Mouse (Mus musculus) forebrain, embryonic 12.5 days (tissue): ENCODE results near the gene Rarres2. TPM values are rescaled to one million over a fixed set of nuclear protein-coding genes. Genes with fewer than 3 reads are reported as not detected.
A peak's percentile ranks its signal among the peaks of the same experiment; 100 is the strongest.

Experiments used
- ATAC-seq: fragments of 200-750 bp; cut with Nextera tagmentation; 2 replicates; pipeline ENCODE4 v1.8.0; 2017; ENCODE audit warnings: moderate TSS enrichment; ENCODE audit not compliant: low FRiP score
- H3K27ac ChIP-seq: fragments of 300-500 bp; sonication (generic); 2 replicates; pipeline ENCODE4 v1.5.1; 2016; ENCODE audit warnings: mild to moderate bottlenecking
- H3K27me3 ChIP-seq: fragments of 300-500 bp; sonication (generic); 2 replicates; pipeline ENCODE4 v1.6.1; 2016; ENCODE audit warnings: mild to moderate bottlenecking
- H3K36me3 ChIP-seq: fragments of 300-500 bp; sonication (generic); replicated peaks from 2 replicates; pipeline ENCODE4 v1.6.1; 2016; ENCODE audit warnings: mild to moderate bottlenecking
- H3K4me1 ChIP-seq: fragments of 300-500 bp; sonication (generic); 2 replicates; pipeline ENCODE4 v1.6.1; 2016
- H3K4me2 ChIP-seq: fragments of 300-500 bp; sonication (generic); 2 replicates; pipeline ENCODE4 v1.6.1; 2016; ENCODE audit warnings: mild to moderate bottlenecking, moderate library complexity
- H3K4me3 ChIP-seq: fragments of 300-500 bp; sonication (generic); replicated peaks from 2 replicates; pipeline ENCODE4 v1.5.1; 2016; ENCODE audit warnings: mild to moderate bottlenecking
- H3K9ac ChIP-seq: fragments of 300-500 bp; sonication (generic); 2 replicates; pipeline ENCODE4 v1.6.1; 2016; ENCODE audit warnings: mild to moderate bottlenecking
- H3K9me3 ChIP-seq: fragments of 300-500 bp; sonication (generic); 2 replicates; pipeline ENCODE4 v1.6.1; 2016
- WGBS: fragments of 180-500 bp; shearing (Covaris S2); methylation state at CpG from one replicate; pipeline ENCODE4 v1.1.7; 2016; 5-methylcytosine and 5-hydroxymethylcytosine counted together
- polyA plus RNA-seq: library from polyadenylated mRNA; unstranded; fragments of >200 nt; fragmentation: Nextera tagmentation; extraction: Ambion mirVana; gene quantifications from 2 replicates; pipeline ENCODE4 v1.2.1, GENCODE M21; 2016

Gene Rarres2
- polyA plus RNA-seq, 1 experiment from 2014 or later, result 0.74 TPM

- H3K27me3 ChIP-seq, result no peaks in the 10 kb centered on the region
- 43% methylated on average over 1 of the region's 1 CpGs for WGBS
- no peak for ATAC-seq
- H3K4me2 ChIP-seq, result peak overlapping the region; percentile 70
- H3K27ac ChIP-seq, result no peak overlapping the region
- peaks cover 51% of the 10 kb centered on the region for H3K36me3 ChIP-seq
- peaks cover 18% of the 10 kb centered on the region for H3K4me1 ChIP-seq
- H3K9me3 ChIP-seq, result peaks cover 21% of the 10 kb centered on the region
- peak overlapping the region; percentile 80 for H3K4me3 ChIP-seq
- no peak overlapping the region for H3K9ac ChIP-seq
These were observed 22.7 kb upstream of the Rarres2 start for GRCm38 (mm10) chr6:48595278-48595677.

GRCm38 (mm10) chr6:48594043-48594738 lies 21.6 kb upstream of the Rarres2 start:
- peak overlapping the region; percentile 92 for H3K9ac ChIP-seq
- ATAC-seq, result peak; percentile 68
- peaks cover 41% of the 10 kb centered on the region for H3K36me3 ChIP-seq
- peak overlapping the region; percentile 80 for H3K4me3 ChIP-seq
- H3K27ac ChIP-seq, result peak overlapping the region; percentile 86
- H3K27me3 ChIP-seq, result no peaks in the 10 kb centered on the region
- H3K9me3 ChIP-seq, result peaks cover 21% of the 10 kb centered on the region
- 2% methylated on average over 38 of the region's 41 CpGs for WGBS
- H3K4me2 ChIP-seq, result peak overlapping the region; percentile 70
- peaks cover 18% of the 10 kb centered on the region for H3K4me1 ChIP-seq

GRCm38 (mm10) chr6:48593158-48594042 lies 20.8 kb upstream of the Rarres2 start, which contains the start of the genes Repin1 and Gm44965:
Gene Repin1 (plus strand): TSS chr6:48593883.
Gene Gm44965 (plus strand): TSS chr6:48593941.
- Histone ChIP-seq H3K4me3 (peak within 1 kb of the TSS; percentile 80), H3K4me2 (peak within 1 kb of the TSS; percentile 70), H3K9ac (peak within 1 kb of the TSS; percentile 92), H3K4me1 (peaks cover 18% of the 10 kb centered on the region), H3K27me3 (no peaks in the 10 kb centered on the region), H3K27ac (peak within 1 kb of the TSS; percentile 86), H3K36me3 (peaks cover 33% of the 10 kb centered on the region), H3K9me3 (peaks cover 21% of the 10 kb centered on the region)
- WGBS, result 3% methylated on average over 45 of the region's 45 CpGs
- ATAC-seq, result peak; percentile 94

GRCm38 (mm10) chr6:48591871-48592270 lies 19.3 kb upstream of the Rarres2 start:
- Histone ChIP-seq H3K9me3 (peaks cover 10% of the 10 kb centered on the region), H3K9ac (no peak overlapping the region), H3K4me1 (peaks cover 18% of the 10 kb centered on the region), H3K36me3 (peaks cover 17% of the 10 kb centered on the region), H3K4me2 (no peak overlapping the region), H3K4me3 (no peak overlapping the region), H3K27ac (no peak overlapping the region), H3K27me3 (no peaks in the 10 kb centered on the region)
- 93% methylated on average over 6 of the region's 6 CpGs for WGBS
- ATAC-seq, result no peak

- Histone ChIP-seq H3K4me1 (peaks cover 18% of the 10 kb centered on the region), H3K36me3 (peaks cover 12% of the 10 kb centered on the region), H3K9ac (no peak overlapping the region), H3K27ac (no peak overlapping the region), H3K4me2 (no peak overlapping the region), H3K4me3 (no peak overlapping the region), H3K27me3 (no peaks in the 10 kb centered on the region), H3K9me3 (peaks cover 5% of the 10 kb centered on the region)
- ATAC-seq, result no peak
- 83% methylated on average over 3 of the region's 3 CpGs for WGBS
These were observed 18.7 kb upstream of the Rarres2 start for GRCm38 (mm10) chr6:48591221-48591845.

- Histone ChIP-seq H3K27ac (no peak within 1 kb of the TSS), H3K36me3 (no peaks in the 10 kb centered on the region), H3K4me1 (peaks cover 7% of the 10 kb centered on the region), H3K27me3 (no peaks in the 10 kb centered on the region), H3K9me3 (no peaks in the 10 kb centered on the region), H3K9ac (no peak within 1 kb of the TSS), H3K4me3 (no peak within 1 kb of the TSS), H3K4me2 (no peak within 1 kb of the TSS)
- WGBS, result 78% methylated on average over 6 of the region's 6 CpGs
- ATAC-seq, result no peak
These were observed 16.7 kb upstream of the Rarres2 start, which contains the start of gene Gm45021 for GRCm38 (mm10) chr6:48589194-48589750. Gene Gm45021 (plus strand): TSS chr6:48589610.

- H3K9me3 ChIP-seq, result no peaks in the 10 kb centered on the region
- no peaks in the 10 kb centered on the region for H3K27me3 ChIP-seq
- H3K9ac ChIP-seq, result no peak overlapping the region
- ATAC-seq, result no peak
- H3K4me1 ChIP-seq, result no peaks in the 10 kb centered on the region
- H3K4me2 ChIP-seq, result no peak overlapping the region
- no peak overlapping the region for H3K4me3 ChIP-seq
- 70% methylated on average over 3 of the region's 3 CpGs for WGBS
- no peak overlapping the region for H3K27ac ChIP-seq
- no peaks in the 10 kb centered on the region for H3K36me3 ChIP-seq
These were observed 9.4 kb upstream of the Rarres2 start for GRCm38 (mm10) chr6:48582037-48582436.

GRCm38 (mm10) chr6:48581257-48581656 lies 8.7 kb upstream of the Rarres2 start:
- no peaks in the 10 kb centered on the region for H3K9me3 ChIP-seq
- 32% methylated on average over 3 of the region's 3 CpGs for WGBS
- no peaks in the 10 kb centered on the region for H3K36me3 ChIP-seq
- no peak overlapping the region for H3K27ac ChIP-seq
- H3K4me2 ChIP-seq, result no peak overlapping the region
- H3K27me3 ChIP-seq, result no peaks in the 10 kb centered on the region
- H3K4me1 ChIP-seq, result no peaks in the 10 kb centered on the region
- ATAC-seq, result no peak
- no peak overlapping the region for H3K9ac ChIP-seq
- H3K4me3 ChIP-seq, result no peak overlapping the region

- Histone ChIP-seq H3K9ac (no peak overlapping the region), H3K27me3 (no peaks in the 10 kb centered on the region), H3K4me1 (no peaks in the 10 kb centered on the region), H3K4me2 (no peak overlapping the region), H3K36me3 (no peaks in the 10 kb centered on the region), H3K9me3 (no peaks in the 10 kb centered on the region), H3K27ac (no peak overlapping the region), H3K4me3 (no peak overlapping the region)
- 52% methylated on average over 5 of the region's 5 CpGs for WGBS
- no peak for ATAC-seq
These were observed 6.6 kb upstream of the Rarres2 start for GRCm38 (mm10) chr6:48579215-48579648.

GRCm38 (mm10) chr6:48578736-48579135 lies 6.1 kb upstream of the Rarres2 start:
- H3K27me3 ChIP-seq, result no peaks in the 10 kb centered on the region
- H3K9me3 ChIP-seq, result no peaks in the 10 kb centered on the region
- H3K4me3 ChIP-seq, result no peak overlapping the region
- ATAC-seq, result no peak
- no peak overlapping the region for H3K27ac ChIP-seq
- 75% methylated on average over 5 of the region's 5 CpGs for WGBS
- no peak overlapping the region for H3K9ac ChIP-seq
- H3K36me3 ChIP-seq, result no peaks in the 10 kb centered on the region
- no peaks in the 10 kb centered on the region for H3K4me1 ChIP-seq
- no peak overlapping the region for H3K4me2 ChIP-seq

- Histone ChIP-seq H3K4me3 (no peak overlapping the region), H3K4me2 (no peak overlapping the region), H3K9me3 (no peaks in the 10 kb centered on the region), H3K27me3 (no peaks in the 10 kb centered on the region), H3K4me1 (no peaks in the 10 kb centered on the region), H3K9ac (no peak overlapping the region), H3K27ac (no peak overlapping the region), H3K36me3 (no peaks in the 10 kb centered on the region; the same call in 1 of the 2 replicates)
- 82% methylated on average over 3 of the region's 3 CpGs for WGBS
- no peak for ATAC-seq
These were observed 1.4 kb upstream of the Rarres2 start for GRCm38 (mm10) chr6:48573981-48574380.

- H3K4me2 ChIP-seq, result no peak overlapping the region
- no peaks in the 10 kb centered on the region for H3K27me3 ChIP-seq
- H3K9me3 ChIP-seq, result no peaks in the 10 kb centered on the region
- no peak overlapping the region for H3K27ac ChIP-seq
- no peaks in the 10 kb centered on the region for H3K4me1 ChIP-seq
- H3K9ac ChIP-seq, result no peak overlapping the region
- peaks cover 5% of the 10 kb centered on the region; the same call in 1 of the 2 replicates for H3K36me3 ChIP-seq
- ATAC-seq, result no peak
- no peak overlapping the region for H3K4me3 ChIP-seq
- WGBS, result 79% methylated on average over 10 of the region's 10 CpGs
These were observed 691 bp upstream of the Rarres2 start for GRCm38 (mm10) chr6:48573280-48573679.
